In genomic region chr3:130494665-130495396, GRCm38 (mm10) we compare ENCODE assay signal across 9 mouse cellular contexts.
DNase-seq lines count a peak whose midpoint lies in the region; ATAC-seq lines count a peak whose summit lies in the region.
"Had no signal": no experiment of that assay in that cellular context is flagged by ENCODE, and none has a peak within 500 bp of the region (broad histone marks: within the 10 kb centered on the region; RNA-seq: fewer than 3 reads in every experiment).

No protein-coding gene starts in this region.

- no peaks in the 10 kb centered on the region for H3K4me1 ChIP-seq in hindbrain, embryonic 16.5 days (ENCODE audit: control insufficient read depth, insufficient read depth, low read depth, low read length)
- no peaks in the 10 kb centered on the region for H3K4me1 ChIP-seq in hindbrain, embryonic 14.5 days (replicated peaks; ENCODE audit: control insufficient read depth, insufficient read depth, low read length)
- H3K4me1 ChIP-seq in embryonic facial prominence, embryonic 10.5 days = peaks cover 30% of the 10 kb centered on the region
- H3K4me1 ChIP-seq in midbrain, embryonic 10.5 days = peaks cover 17% of the 10 kb centered on the region
- H3K4me1 ChIP-seq: hindbrain, embryonic 15.5 days had no signal

- H3K9ac ChIP-seq in hindbrain, embryonic 16.5 days (ENCODE audit: low read depth, low read length) = no peak overlapping the region
- no peak overlapping the region for H3K9ac ChIP-seq in hindbrain, embryonic 14.5 days
- H3K9ac ChIP-seq: hindbrain, embryonic 15.5 days had no signal

- no peak overlapping the region for H3K4me3 ChIP-seq in hindbrain, embryonic 16.5 days (ENCODE audit: low read length)
- no peak overlapping the region for H3K4me3 ChIP-seq in hindbrain, embryonic 14.5 days (replicated peaks; ENCODE audit: low read length)
- H3K4me3 ChIP-seq in embryonic facial prominence, embryonic 10.5 days = no peak overlapping the region
- no peak overlapping the region for H3K4me3 ChIP-seq in midbrain, embryonic 10.5 days
- H3K4me3 ChIP-seq: hindbrain, embryonic 15.5 days had no signal

- ATAC-seq in hindbrain, embryonic 16.5 days = 0 out of 2 replicates have a peak, but pooled peaks have one; percentile 45
- no peak for ATAC-seq in hindbrain, embryonic 14.5 days (ENCODE audit: low FRiP score)

- 65% methylated on average over 20 of the region's 20 CpGs for WGBS in hindbrain, embryonic 16.5 days
- 67% methylated on average over 20 of the region's 20 CpGs for WGBS in hindbrain, embryonic 14.5 days
- 72% methylated on average over 20 of the region's 20 CpGs for WGBS in embryonic facial prominence, embryonic 10.5 days
- WGBS in midbrain, embryonic 10.5 days = 74% methylated on average over 20 of the region's 20 CpGs

- no peak overlapping the region for H3K27ac ChIP-seq in hindbrain, embryonic 16.5 days (ENCODE audit: low read depth, low read length)
- no peak overlapping the region for H3K27ac ChIP-seq in hindbrain, embryonic 14.5 days
- H3K27ac ChIP-seq in embryonic facial prominence, embryonic 10.5 days (replicated peaks) = no peak overlapping the region
- H3K27ac ChIP-seq in midbrain, embryonic 10.5 days (replicated peaks) = no peak overlapping the region
- H3K27ac ChIP-seq: hindbrain, embryonic 15.5 days had no signal

- no peaks in the 10 kb centered on the region for H3K27me3 ChIP-seq in hindbrain, embryonic 16.5 days (replicated peaks; ENCODE audit: control insufficient read depth, insufficient read depth, low read length)
- H3K27me3 ChIP-seq in hindbrain, embryonic 14.5 days (ENCODE audit: control insufficient read depth, insufficient read depth, low read length) = no peaks in the 10 kb centered on the region
- H3K27me3 ChIP-seq in embryonic facial prominence, embryonic 10.5 days (replicated peaks; ENCODE audit: low read depth, poor library complexity, severe bottlenecking) = no peaks in the 10 kb centered on the region
- H3K27me3 ChIP-seq in midbrain, embryonic 10.5 days (ENCODE audit: low read depth, poor library complexity, severe bottlenecking) = no peaks in the 10 kb centered on the region
- H3K27me3 ChIP-seq: hindbrain, embryonic 15.5 days had no signal

- no peaks in the 10 kb centered on the region for H3K9me3 ChIP-seq in hindbrain, embryonic 16.5 days (ENCODE audit: control insufficient read depth, low read length)
- no peaks in the 10 kb centered on the region for H3K9me3 ChIP-seq in hindbrain, embryonic 14.5 days (ENCODE audit: control insufficient read depth, low read length)
- H3K9me3 ChIP-seq in embryonic facial prominence, embryonic 10.5 days = no peaks in the 10 kb centered on the region
- no peaks in the 10 kb centered on the region for H3K9me3 ChIP-seq in midbrain, embryonic 10.5 days (replicated peaks)
- H3K9me3 ChIP-seq: hindbrain, embryonic 15.5 days had no signal

- DNase-seq in hindbrain, embryonic 14.5 days (ENCODE audit: low spot score) = no peak
- peak; percentile 20 for DNase-seq in WW6 (ENCODE audit: low read depth, low spot score)
- peak; percentile 28 for DNase-seq in embryonic facial prominence, embryonic 10.5 days (ENCODE audit: low spot score)
- peak; percentile 30 for DNase-seq in kidney, postnatal 10 days
- peak; percentile 43 for DNase-seq in midbrain, embryonic 10.5 days (ENCODE audit: low spot score)
- DNase-seq in right cerebral cortex, adult 2 months (ENCODE audit: low spot score in 2 of 2) = no peak
- DNase-seq in ovary, postnatal 10 days (ENCODE audit: low spot score) = no peak

- H3K36me3 ChIP-seq in hindbrain, embryonic 16.5 days (ENCODE audit: control insufficient read depth, insufficient read depth, low read length) = no peaks in the 10 kb centered on the region
- H3K36me3 ChIP-seq in hindbrain, embryonic 14.5 days (replicated peaks; ENCODE audit: control insufficient read depth, insufficient read depth) = no peaks in the 10 kb centered on the region
- H3K36me3 ChIP-seq in embryonic facial prominence, embryonic 10.5 days (replicated peaks) = no peaks in the 10 kb centered on the region
- no peaks in the 10 kb centered on the region for H3K36me3 ChIP-seq in midbrain, embryonic 10.5 days
- H3K36me3 ChIP-seq: hindbrain, embryonic 15.5 days had no signal

- no peak overlapping the region for H3K4me2 ChIP-seq in hindbrain, embryonic 16.5 days (ENCODE audit: low read length)
- no peak overlapping the region for H3K4me2 ChIP-seq in hindbrain, embryonic 14.5 days (replicated peaks)
- H3K4me2 ChIP-seq: hindbrain, embryonic 15.5 days had no signal

Comparison
In these comparisons a context has a peak if more than half of its experiments do, and no peak if none do; other contexts are left out.
1. DNase-seq: peak in WW6 (single experiment), embryonic facial prominence, embryonic 10.5 days (single experiment), kidney, postnatal 10 days (single experiment) and midbrain, embryonic 10.5 days (single experiment); none in hindbrain, embryonic 14.5 days (single experiment), right cerebral cortex, adult 2 months (0 of 2) and ovary, postnatal 10 days (single experiment).